Mouse (Mus musculus) cerebellum, adult 9-11 months (tissue): Measurements from ENCODE around the gene St7.

Experiments used
- DNase-seq: peaks from one replicate; pipeline ENCODE4 v3.0.0; 2022

Gene St7

GRCm38 (mm10) chr6:17834493-17834892, 141.8 kb downstream of the St7 start:
- DNase-seq = peak; percentile 64

DNA sequence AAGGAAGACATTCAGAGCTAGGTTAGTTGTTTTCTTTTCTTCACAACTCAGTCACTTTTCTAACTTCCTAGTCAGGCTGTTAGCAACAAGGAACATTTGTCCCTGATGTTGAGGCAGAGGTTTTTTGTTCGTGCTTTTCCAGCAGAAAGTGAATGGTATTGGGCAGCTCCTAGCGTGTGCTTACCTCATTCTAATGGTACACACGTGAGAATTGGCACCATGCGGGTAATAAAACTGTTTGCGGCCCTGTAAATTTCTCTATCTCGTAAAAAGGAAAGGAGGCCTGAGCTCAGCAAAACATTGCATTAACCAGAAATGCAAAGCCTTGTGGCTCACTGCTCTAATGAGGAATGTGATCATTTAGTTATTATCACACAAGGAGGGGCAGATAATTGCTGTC, 143.0 kb downstream of the St7 start:
- DNase-seq = no peak

DNA sequence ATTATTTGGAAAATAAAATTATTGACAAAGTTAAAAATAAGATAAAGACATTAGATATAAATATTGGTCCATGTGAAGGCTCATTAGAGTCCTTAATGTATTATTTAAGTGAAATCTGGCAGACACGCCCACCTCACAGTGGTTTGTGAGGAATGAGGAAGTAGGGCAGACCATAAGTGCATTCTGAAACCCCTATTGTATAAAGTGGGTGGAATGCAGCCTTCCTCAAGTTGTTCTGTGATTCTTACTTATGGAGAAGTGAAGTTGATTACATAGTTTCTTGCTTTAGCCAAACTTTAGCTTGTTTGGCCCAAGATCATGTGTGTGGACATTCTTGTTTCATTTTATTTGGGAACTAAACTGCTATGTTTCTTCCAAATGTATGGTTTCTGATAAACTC, 144.9 kb downstream of the St7 start:
- DNase-seq = no peak

GRCm38 (mm10) chr6:17840431-17840830, 147.7 kb downstream of the St7 start:
- DNase-seq = no peak

GRCm38 (mm10) chr6:17842759-17843158, 150.0 kb downstream of the St7 start:
- DNase-seq = peak; percentile 25

DNA sequence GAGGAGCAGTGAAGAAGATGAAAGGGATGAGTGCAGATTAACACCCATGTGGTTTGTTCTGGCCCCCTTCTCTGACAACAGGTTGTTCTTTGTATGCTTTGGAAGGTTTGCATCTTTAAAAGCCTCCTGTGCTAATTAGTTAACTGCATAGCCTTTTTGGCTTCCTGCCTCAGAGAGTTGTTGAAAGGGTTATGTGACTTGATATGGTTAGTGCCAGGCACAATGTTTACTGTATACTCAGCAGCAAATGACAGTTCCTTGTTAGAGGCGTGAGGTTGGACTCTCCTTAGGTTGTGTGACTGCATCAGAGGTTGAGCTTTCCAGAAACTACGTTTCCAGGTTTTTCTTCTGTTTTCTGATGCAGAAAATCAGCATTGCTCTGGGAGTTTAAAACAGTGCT, 158.6 kb downstream of the St7 start:
- DNase-seq = no peak

DNA sequence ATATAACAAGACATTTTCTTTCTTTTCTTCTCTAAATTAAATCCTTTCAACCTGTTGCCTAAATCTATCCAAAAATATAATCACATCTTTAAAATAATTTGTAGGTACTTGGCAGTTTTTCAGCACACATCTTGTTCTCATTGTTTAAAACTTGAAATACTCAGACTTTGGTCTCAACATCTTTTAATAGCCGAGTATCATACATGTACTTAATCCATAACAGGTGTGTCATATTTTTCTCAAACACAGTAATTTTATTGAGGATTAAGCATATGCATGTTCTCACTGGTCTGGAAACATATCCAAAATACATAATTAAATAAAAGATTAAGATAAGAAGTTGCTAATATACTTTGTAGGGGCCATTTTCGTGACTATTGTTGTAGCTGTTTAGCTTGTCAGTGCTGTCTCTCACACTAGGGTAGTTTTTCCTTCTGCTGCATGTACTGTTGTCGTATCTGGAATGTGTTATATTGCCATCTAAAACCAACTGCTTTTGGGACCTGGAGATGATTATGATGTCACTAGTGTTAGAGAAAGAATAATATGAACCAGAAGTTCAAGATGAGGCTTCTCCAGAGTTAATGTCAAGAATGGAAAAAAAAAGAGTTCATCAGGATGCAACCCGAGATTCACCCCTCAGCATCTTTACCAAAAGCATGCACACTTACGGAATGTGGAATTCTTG, 161.0 kb downstream of the St7 start:
- no peak for DNase-seq

GRCm38 (mm10) chr6:17855616-17856015, 162.9 kb downstream of the St7 start:
- no peak for DNase-seq

GRCm38 (mm10) chr6:17859564-17859963, 166.8 kb downstream of the St7 start:
- DNase-seq = no peak

DNA sequence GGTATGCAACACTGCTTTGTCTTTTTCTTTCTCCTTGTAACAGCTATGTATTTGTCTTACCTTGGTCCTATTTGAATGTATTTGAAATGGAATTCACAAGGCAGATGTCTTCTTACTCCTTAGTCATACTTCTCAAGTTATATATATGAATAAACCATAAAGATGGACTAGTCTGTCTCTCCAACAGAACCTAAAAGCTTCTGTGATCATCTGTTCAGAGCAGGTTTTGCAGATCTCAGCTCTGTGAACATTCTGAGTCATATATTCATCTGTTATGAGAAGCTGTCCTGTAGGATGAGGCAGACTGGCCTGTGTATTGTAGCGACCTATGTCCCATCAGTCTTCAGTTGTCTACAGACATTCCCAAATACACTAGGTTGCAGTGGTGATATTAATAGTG, 167.7 kb downstream of the St7 start:
- no peak for DNase-seq

GRCm38 (mm10) chr6:17867796-17868195, 175.1 kb downstream of the St7 start:
- DNase-seq = no peak

DNA sequence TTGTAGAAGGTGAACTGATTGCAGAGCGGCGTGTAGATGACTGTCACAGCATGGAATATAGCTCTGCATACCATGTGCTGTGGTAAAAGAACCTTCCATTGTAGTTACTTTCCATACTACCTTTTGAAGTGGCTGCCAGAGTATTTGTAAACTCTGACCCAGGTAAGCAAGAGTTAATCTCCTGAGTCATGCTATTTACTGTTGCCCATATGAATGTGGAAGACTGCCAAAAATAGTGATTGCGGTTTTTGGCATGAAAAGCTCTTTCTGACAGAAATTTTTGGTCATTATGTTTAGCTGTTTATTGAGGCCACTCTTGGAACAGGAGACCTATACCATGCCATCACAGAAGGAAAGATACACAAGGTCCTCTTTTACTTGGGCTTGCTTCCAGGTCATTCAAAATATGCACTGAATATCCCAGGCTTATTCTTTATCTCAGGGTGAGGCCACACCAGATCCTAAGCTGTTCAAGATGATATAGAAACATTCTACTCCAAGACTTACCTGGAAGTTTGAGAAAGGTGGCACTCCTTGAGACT, 179.2 kb downstream of the St7 start:
- no peak for DNase-seq

- no peak for DNase-seq
These were observed 182.9 kb downstream of the St7 start for GRCm38 (mm10) chr6:17875606-17876005.

DNA sequence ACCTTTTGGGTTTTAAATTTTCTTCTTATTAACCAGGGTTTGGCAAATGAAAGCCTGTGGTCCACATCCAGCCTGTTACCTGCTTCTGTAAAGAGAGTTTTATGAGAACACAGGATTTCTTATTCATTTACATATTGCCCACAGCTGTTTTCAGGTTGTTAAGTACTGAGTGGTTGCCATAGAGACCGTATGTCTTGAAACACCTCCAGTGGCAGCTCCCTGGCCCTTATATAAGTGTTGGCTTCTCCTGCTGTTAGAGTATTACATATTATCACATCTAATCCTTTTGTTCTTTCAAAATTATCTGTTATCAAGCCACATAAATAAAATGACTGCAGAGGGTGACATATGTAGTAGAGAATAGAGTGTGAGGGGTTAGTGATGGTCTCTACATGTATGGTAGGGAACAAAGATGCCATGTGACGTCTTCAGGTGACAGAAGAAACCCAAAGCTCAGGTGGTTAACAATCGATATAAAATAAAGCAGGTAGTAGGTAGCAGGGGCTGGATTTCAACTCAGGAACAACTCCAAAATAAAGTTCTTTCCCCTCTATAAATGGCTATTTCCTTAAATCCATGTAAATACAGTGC, 183.4 kb downstream of the St7 start:
- DNase-seq = no peak

DNA sequence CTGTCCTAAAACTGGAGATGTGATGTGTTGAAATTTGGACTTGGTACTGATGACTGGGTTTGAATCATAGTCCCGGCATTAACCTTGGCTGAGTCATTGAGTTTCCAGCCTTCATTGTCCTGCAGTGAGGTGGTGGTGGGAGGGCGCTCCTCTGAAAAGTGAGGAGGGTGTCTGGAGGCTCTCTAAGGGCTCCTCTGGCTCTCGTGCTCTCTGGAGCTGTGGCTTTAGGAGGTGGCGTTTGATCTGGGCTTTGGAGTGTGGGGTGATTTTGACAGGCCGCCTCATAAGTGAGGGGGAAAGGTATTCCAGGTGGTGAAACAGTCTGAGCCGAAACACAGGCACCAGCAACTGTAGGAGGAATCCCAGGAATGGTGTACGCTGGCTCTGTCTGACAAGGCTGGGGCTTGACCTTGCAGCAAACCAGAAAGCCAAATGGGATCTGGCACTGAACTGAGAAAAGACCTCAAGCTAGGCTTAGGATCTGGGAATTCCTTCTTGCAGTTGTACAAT, 184.0 kb downstream of the St7 start:
- no peak for DNase-seq

- no peak for DNase-seq
These were observed 190.2 kb downstream of the St7 start for GRCm38 (mm10) chr6:17882943-17883342.

GRCm38 (mm10) chr6:17887765-17888164, 195.0 kb downstream of the St7 start:
- DNase-seq = no peak

- DNase-seq = no peak
These were observed 202.8 kb downstream of the St7 start for GRCm38 (mm10) chr6:17895562-17895961.

GRCm38 (mm10) chr6:17898539-17898938, 205.8 kb downstream of the St7 start:
- no peak for DNase-seq

DNA sequence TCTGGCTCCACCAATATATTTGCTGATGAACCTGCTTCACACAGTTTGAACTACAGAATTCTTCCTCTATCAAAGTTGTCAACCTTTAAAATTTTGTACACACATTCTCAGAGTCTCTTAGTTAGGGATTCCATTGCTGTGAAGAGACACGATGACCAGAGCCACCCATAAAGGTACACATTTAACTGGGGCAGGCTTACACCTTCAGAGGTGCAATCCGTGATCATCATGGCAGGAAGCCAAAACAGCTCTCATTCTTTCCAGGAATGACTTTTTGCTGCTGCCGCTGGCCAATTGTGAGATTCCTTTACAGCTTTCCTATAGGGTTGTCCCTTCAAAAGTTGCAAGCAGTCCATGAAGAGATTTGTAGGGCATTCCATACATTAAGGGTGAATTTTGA, 210.6 kb downstream of the St7 start:
- peak; percentile 21 for DNase-seq

DNA sequence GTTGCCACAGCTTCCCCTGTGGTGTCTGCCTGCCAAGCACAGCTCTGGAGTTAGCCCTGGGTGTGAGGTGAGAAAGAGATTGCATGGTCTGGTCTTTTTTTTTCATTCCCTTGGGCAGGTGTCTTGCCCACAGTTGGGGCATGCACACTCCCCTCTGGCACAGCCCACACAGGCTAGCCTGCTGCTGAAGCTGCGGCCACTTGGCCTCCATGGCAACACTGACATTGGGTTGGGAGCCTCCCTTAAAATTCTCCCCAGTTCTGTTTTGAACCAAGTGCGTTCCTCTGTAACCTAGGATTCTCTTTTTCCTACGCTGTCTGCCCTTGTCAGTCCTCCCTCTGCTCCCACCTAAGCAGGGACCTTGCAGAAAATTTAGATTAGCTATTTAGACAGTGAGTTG, 213.0 kb downstream of the St7 start:
- DNase-seq = no peak

DNA sequence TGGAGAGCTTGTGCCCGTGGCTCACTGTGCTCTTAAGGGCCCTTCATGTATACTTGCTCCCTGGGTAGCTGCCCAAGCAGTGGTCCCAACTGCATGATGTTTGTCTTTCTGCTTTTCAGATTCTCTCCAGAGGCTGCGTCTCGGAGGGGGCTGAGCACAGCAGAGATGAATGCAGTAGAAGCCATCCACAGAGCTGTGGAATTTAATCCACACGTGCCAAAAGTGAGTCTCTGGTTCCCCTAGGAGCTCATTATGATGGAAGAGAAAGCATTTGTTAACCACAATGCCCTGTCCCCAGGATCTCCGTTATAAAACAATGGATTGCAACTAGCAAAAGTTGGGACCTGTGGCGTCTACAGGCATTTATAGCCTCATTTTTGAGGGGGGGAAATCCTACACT, 213.6 kb downstream of the St7 start:
- no peak for DNase-seq

DNA sequence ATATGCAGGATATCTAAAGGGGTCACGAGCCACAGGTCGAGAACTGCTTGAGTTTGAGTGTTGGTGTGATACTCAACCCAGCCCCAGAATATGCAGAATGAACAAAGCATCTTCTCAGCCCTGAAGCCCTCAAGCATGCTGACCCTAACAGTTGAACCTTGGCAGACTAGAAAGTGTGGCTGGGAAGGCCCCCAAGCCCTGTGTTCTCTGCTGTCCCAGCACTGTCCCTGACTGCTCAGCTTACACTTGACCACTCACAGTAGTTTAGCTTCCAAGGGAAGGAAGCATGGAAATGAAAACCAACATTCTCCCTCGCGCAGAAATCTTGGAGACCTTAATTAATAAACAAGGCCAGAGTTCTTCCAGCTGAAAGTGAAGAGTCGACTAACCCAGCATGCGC, 219.6 kb downstream of the St7 start:
- no peak for DNase-seq

DNA sequence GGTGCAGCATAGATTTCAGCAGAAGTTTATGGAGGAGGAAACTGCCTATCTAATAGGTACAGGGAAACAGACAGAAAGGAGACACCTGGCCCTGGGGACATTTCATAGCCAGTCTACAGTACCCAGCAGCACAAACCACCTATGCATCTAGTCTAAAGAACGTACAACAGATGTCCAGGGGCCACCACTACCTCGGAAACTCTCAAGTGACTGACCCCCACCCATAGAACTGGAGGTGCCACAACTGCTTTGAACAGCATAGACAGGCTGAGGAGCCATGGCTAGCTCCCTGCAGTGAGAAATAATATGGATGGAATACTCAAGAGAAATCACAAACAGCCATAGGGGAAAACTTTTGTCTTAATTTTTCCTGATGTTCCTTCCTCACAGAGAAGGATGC, 220.1 kb downstream of the St7 start:
- DNase-seq = no peak

DNA sequence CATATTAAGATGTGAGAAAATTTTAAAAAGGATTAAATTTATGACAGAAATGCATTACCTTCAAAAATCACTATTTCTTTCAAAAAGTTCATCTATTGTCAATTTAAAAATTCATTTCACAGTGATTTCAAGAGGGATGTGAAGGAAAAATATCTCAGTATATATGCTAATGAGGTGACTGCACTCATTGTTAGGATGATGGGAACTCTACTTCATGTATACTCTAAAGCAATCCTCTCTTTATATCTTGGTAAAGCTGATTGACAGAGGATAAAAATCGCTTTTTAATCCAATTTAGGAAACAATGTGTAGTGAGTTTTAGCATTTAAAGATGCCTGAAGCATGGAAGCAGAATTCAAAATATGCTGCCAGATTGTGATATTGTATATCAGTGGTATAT, 220.6 kb downstream of the St7 start:
- DNase-seq = no peak
